Mouse (Mus musculus): ENCODE data around the gene Abcc2.
A peak's percentile ranks its signal among the peaks of the same experiment; 100 is the strongest.

Abcc2 gene

DNA sequence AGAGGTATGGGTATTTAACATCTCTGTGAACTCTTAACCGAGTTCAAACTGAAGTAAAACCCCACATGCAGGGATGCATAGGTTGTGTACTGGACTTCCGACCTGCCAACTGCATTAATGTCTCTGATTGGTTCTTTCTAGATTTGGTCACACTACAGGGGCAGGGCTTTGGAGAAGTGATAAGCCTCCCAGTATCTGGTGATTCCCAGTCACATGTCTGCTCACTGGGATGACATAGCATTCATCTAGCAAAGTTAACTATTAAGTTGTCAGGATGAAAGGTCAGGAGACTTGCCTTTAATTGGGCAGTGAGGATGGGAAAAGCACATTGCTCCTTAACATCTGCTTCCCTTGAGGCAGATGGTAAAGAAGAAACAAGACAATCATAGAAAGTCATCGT is at the start of gene Abcc2:
Abcc2 (plus strand) TSS at position 213 of the 400 bp plus-strand sequence.
- no peak for DNase-seq (ENCODE audit: low spot score in 2 of 2)

DNA sequence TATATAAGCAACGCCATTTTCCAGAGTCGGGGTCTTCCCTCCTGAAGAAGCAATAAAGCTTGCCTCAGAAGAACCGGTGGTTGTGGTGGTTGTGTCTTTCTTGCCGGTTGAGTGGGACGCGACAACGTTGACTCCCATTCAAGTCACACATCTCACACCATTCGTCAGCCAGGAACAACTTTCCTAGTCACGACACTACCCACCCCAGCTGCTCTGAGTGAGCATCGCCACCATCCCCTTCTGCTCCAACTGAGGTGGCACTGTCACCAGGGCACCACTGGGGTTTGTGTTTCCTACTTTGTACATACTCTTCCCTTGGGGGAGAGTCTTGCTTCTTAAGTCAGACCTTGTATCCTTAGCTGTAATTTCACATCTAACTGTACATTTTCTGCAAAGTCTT is 43.6 kb upstream of the Abcc2 start:
- no peak for DNase-seq (ENCODE audit: low spot score in 2 of 2)

DNA sequence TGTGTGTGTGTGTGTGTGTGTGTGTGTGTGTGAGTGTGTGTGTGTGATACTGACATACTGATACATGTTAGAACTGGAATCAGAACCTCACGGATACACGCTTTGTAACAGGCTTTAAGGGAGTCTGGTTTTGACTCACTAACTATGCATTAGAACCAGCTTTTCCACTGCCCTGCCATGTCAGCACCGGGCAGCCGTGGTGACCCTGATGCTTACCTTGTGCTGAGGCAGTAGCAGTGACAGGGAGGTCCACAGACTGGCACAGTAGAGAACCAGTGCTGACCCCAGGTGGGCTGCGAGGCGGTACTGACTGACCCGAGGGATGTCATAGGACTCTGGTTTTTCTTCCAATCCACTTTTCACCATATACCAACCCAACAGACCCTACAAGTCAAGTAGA is 38.6 kb upstream of the Abcc2 start:
- no peak for DNase-seq (ENCODE audit: low spot score in 2 of 2)

DNA sequence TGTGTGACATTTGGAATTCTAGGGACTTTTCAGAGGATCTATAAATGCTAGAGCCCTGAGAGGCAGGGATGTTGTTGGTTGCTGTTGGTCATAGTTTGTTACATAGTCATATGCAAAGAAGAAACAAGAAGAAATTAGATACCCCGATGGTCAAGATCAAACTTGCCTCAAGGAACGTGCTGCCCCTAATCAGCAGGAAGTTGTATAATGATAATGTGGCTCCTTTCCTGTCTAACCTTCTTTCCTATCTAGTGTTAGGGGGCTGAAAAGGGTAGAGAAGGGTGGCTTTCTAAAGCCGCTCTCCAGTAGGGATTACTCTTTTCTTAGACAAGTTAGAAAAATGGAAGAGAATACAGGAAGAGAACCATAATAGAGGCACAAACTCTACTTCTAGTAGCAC is 36.3 kb upstream of the Abcc2 start:
- no peak for DNase-seq (ENCODE audit: low spot score in 2 of 2)

DNA sequence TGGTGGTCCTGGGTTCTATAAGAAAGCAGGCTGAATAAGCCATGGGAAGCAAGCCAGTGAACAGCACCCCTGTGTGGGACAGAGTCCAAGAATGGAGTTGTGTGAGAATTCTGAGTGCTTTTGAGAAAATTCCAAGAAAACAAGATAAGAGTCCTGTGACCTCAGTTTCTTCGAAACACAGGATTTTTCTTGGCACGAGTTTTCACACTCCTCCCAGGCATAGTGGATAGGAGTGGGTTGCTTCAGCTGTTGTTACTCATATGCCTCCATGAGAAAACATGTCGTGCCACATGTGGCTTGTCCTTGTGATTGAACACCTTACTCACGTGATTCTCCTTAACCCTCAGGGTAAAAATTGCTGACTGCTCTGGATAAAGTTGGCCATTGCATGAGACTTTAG is 34.1 kb upstream of the Abcc2 start:
- no peak for DNase-seq (ENCODE audit: low spot score in 2 of 2)

DNA sequence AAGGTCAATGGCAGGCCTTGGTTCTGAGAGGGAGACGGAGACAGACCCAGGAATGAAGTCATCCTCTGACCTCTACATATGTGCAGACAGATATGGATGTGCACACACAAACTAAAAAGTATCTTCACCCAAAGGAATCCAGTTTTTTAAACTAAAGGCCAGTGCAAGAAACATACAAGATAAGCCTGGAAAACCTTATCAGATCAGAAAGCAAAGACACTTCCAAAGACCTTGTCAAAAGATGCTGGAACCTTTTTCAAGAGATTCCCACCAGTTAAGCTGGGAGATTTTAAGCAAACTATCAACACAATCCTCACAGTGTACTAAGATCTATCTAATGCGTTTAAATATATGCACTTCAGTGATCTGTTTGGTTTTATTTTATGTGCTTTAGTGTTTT is 32.0 kb upstream of the Abcc2 start:
- no peak for DNase-seq (ENCODE audit: low spot score in 2 of 2)

DNA sequence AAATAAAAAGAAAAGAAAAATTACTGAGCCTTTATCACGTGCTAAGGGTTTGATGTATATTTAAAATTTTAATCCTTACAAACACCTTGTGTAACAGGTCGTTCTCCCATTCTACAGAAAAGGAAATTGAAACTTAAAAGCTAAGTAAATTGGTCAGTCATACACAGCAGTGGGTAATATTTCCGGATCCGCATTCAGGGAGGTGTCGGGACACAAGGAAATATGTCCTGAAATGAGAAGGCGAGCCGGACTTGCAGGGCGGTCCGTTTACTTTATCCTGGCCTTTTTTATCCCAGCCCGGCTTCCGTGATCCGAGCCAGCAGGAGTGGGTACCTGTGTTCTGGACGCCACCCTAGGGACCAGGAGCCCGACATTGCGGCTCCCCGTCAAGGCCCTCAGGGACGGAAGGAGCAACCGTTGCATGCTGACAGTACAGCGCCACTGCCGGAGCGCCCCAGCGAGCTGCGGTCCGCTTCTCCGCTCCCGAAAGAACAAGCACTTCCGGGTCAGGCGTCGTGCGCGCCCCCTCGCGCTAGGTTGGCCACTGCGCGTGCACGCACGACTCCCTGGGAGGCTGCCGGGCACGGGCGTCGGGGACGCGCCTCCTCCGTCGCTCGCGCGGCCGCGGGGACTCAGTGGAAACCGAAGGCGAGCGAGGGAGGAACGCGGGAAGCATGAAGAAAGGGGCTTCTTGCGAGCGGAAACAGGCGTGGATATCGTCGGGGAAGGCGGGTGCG is 29.3 kb upstream of the Abcc2 start, which contains the start of the genes Cutc and Cox15:
Cutc (plus strand) TSS at position 508 of the 737 bp plus-strand sequence.
Cox15 (minus strand) TSS at position 512 of the 737 bp plus-strand sequence.
- DNase-seq (ENCODE audit: low spot score in 2 of 2) = peak; percentile 95 to 96

DNA sequence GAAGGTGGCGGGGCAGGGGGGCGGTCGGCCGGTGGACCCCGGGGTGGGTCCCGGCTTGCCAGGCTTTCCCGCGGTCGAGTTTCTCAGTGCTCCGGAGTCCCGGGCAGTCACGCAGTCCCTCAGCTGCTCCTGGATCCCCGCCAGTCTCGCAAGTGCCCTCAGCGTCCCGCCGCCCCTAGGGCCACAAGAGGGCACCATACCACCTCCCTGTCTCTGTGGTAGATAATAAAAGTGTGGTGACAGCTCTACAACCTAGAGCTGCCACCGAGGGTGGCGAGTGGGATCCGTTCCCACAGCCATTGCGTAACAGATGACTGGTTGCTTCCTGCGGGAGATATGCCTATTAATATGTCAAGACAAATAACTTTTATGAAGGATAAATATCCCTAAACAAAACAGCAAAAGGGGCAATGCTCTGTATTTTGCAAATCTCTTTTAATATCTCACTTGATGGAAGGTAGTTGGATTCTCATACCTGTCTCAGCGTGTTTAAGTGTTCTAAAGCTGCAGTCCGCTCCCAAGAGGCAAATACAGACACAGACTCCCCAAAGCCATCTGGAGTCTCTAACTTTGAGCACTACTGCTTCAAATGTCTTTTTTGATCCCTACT is 28.7 kb upstream of the Abcc2 start:
- DNase-seq (ENCODE audit: low spot score in 2 of 2) = peak; percentile 85 to 87

DNA sequence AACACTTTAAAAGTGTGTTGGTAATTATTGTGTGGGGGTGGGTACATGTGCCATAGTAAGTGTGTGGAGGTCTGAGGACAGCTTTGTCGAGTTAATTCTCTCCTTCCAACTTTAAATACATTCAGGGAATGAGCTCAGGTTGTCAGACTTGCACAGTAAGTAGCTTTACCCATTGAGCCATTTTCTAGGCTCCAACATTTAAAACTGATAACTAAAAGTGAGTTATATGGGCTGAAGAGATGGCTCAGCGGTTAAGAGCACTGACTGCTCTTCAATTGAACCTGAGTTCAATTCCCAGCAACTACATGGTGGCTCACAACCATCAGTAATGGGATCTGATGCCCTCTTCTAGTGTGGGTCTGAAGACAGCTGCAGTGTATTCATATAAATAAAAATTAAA is 27.8 kb upstream of the Abcc2 start:
- DNase-seq (ENCODE audit: low spot score in 2 of 2) = no peak

DNA sequence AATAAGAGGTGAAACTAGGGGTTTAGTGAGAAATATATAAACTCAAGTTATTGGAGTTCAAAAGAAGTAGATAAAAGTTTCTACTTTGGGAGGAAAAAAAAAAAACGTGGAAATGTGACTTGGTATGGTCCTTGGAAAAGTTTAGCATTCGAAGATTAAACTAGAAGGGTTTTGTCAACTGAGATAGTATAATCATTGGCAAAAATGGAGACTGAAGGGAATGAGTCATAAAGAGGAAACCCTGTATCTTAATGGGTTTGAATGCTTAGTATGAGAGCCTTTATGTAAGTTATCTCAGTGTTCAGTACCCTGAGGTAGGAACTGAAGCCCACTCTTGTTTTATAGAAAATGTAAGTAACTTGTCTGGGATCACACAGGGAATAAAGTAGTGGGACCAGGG is 27.1 kb upstream of the Abcc2 start:
- DNase-seq (ENCODE audit: low spot score in 2 of 2) = no peak

DNA sequence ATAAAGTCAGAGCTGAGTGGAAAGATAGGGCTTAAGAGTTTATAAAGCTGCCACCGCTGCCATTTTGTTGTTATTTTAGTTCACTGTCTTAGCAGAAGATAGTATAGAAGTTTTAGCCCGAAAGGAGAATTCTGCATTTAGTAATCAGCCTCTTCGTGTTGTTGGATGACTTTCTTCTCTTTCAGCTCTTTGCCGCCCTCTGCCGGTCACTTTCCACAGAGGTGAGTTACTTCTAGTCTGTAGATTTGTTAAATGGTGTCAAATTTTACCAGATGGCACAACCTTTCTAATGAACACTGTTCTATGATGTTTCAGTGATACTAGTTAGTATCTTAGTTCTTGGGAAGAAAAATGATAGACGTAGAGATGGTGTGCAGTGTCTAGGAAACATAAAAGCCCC is 21.5 kb upstream of the Abcc2 start:
- peak; percentile 59 to 74 for DNase-seq (ENCODE audit: low spot score in 2 of 2)

DNA sequence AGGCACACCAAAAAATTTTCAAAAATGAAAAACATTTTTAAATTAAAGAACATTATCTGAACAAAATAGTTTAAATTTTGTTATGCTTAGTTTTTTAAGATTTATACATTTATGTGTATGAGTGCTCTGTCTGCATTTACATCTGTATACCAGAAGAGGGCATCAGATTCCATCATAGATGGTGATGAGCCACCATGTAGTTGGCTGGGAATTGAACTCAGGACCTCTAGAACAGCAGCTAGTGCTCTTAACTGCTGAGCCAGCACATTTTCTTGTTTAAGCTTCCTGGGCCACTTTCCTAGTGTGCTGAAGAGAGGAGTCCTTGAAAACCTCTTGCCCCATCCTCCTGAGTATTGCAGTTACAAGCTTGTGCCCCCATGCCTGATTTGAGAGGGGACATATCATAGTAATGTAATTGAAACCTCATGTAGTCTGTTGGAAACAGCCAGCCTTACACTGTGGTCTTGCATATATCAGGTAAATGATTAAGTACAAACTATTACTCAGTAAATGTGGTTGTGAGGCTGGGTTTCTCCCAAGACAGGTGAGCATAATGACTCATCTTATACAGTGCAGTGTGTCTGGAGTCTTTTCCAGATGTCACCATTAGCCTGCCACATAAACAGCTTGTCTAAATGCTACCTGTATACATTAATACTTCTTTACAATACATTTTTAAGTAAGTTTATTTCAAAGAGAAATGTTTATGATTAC is 20.3 kb upstream of the Abcc2 start:
- DNase-seq (ENCODE audit: low spot score in 2 of 2) = no peak

DNA sequence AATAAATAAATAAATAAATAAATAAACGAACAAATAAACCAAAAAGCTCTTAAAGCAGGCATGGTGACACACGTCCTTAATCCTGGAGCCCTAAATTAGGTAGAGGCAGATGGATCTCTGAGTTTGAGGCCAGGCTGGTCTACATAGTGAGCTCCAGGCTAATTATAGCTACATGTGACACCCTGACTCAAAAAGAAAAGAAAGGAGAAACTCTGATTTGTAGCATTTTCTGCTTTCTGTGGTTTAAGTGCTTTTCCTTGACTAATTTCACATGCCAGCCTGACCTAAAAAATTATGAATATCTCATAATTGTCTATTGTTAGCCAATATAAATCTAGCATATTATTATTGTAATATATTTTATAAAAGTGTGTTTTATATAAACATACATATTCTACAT is 19.6 kb upstream of the Abcc2 start:
- no peak for DNase-seq (ENCODE audit: low spot score in 2 of 2)

DNA sequence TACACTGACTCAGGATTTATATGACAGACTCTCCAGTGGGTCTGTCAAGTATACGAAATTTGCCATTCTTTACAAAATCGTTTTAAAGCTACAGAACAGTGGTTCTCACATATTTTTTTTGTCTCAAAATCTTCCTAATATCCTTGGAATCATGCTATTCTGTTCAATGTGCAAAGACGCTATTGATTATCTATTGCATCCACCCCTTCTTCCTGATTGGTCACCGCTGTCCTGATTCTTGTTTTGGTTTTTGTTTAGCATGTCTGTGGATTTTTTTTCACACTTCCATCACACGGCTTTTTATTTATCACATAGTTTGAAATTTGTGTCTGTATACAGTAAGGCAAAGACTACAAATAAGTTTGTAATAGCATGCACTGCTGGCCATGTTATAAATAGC is 15.5 kb upstream of the Abcc2 start:
- no peak for DNase-seq (ENCODE audit: low spot score in 2 of 2)

DNA sequence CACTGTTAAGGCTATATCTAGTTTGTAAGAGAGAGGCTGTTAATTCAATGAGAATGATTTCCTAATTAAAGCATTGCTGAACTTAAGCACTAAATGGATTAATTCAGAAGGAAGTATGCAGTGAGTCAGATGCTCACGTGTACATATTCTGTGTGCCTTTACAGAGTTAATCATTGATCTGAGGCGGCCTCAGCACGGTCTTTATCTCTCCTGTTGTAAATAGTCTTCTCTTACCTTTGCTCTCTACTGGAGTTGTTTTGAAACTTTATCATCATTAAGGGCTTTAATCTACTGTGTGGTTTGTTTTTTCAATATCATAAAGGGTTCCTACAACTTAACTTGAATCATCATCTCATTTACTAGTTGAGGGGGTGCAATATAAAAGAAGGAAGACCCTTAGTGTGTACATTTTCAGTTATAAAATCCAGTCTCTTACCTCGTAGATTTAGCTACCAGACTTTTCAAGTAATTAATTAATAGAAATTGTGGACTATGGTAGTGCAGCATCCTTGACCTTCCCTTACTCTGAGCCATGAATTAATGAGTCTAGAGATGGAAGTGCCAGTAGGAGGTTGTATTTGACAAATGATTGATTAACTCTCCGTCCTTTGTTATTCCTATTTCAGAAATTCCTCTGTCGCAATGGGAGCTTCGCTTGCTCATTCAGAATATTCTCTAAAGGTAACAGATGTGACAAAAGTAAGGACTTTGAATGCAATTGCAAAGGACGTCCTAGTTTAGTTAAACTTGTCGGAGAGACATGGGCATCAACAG is 14.3 kb upstream of the Abcc2 start:
- DNase-seq (ENCODE audit: low spot score in 2 of 2) = no peak

DNA sequence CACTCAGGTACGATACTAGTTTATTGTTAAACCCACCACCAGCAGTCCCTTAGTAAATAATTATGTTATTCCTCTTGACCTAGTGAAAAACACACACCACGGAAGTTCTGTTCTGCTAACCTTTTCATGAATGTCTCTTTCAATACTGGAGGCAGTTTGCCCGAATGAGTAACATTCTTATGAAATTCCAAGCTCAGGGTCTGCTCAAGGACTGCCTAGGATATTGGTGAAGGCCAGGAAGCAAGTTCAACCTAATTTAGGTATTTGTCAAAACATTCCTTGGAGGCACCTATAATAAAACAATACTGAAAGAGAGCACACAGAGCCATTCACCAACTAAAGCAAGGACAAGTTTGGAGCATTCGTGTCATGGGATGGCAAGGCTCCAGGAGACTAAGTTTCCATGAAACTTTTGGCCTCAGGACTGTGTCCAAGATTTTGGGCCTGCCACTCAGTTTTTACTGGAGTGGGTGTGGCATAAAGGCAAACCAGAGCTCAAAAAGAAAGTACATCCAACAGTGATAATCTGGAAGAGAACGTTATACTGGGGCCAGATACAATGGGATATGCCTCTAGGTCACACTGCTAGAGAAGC is 12.5 kb upstream of the Abcc2 start:
- DNase-seq (ENCODE audit: low spot score in 2 of 2) = no peak

DNA sequence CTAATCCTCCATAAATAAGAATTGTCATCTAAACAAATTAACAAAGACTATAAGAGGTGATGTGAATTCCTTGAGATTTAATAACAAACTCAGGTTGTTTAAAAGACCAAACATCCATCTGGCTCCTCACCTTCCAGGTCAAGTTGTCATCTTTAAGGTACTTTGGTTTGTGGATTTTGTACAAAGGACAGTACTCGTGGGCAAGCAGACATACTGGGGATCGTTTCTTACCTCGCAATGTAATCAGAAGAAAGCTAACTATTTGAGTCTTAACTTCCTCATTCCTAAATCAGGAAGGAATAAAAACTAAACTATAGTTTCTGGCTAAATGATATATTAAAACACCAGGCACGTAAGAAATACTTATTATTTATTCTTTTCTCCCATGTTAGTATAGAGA is 11.4 kb upstream of the Abcc2 start:
- no peak for DNase-seq (ENCODE audit: low spot score in 2 of 2)

DNA sequence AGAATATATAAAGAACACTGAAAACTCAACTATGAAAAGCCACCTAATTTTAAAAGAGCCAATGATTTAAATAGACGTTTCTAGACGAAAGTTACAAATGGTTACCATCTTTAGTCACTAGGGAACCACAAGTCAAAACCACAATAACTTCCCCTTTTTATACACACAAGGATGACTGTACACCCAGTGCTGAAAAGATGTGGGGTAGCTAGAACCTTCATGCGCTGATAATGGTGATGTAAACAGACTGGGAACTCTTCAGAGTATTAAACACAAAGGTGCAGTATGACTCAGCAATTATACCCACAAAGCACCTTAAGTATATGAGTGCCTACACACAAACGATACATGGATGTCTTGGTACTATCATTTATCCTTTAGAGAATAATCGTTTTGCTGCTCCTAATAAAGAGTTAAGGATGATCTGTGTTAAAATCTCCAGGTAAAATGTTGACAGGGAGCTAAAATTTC is 10.5 kb upstream of the Abcc2 start:
- peak; percentile 38 to 54 for DNase-seq (ENCODE audit: low spot score in 2 of 2)

DNA sequence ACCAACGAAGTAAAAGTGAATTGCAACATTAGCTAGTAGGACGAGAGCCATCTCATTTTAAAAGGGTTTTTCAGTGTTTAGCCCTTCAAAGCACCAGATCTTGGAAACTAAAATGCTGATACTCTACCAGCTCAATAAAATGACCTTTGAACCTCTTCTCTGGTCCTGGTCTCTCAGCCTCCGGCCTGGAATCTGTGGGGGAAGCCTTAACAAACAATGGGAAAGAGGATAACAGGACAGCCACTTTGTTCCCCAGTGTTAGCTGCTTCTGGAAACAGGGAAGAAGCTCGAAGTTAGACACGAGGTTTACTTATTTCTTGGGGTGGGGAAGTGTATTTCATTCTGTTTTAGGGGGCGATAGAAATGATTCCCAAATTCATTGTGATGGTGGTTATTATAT is 9.7 kb upstream of the Abcc2 start:
- no peak for DNase-seq (ENCODE audit: low spot score in 2 of 2)

DNA sequence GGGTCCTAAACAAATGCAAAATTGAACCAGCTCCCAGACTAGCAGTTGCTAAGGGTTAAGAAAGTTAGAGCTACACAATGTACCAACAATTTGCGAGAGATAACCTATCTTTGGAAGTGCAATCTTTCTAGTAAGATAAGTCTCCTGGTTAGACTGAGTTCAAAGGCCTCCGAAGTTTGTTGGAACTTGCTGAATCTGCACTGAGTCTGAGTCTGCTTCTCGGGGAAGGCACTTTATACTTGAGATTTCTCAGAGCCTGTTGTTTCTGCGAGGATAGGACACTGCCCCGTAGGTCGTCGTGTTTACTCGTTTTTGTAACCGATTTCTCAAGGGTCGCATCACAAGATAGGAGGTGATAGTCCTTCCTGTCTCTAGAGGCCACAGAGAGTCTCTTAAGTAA is 6.6 kb upstream of the Abcc2 start:
- DNase-seq (ENCODE audit: low spot score in 2 of 2) = no peak

DNA sequence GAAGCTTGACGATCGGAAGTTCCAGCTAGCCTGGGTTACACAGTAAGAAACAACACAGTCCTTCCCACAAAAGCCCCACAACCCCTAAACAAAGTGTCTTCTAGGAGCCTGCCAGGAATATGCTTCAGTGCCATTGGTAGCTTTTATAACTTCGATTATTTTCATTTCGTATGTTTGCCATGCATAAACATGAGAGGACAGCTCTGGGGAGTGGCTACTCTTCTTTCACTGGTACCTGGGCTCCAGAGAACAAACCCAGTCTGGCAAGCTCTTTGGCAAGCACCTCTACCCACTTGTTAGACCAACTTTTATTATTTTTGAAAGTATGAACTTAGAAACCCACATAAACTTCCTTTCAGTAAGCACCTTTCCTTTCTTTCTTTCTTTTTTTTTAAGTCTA is 5.4 kb upstream of the Abcc2 start:
- DNase-seq (ENCODE audit: low spot score in 2 of 2) = no peak

DNA sequence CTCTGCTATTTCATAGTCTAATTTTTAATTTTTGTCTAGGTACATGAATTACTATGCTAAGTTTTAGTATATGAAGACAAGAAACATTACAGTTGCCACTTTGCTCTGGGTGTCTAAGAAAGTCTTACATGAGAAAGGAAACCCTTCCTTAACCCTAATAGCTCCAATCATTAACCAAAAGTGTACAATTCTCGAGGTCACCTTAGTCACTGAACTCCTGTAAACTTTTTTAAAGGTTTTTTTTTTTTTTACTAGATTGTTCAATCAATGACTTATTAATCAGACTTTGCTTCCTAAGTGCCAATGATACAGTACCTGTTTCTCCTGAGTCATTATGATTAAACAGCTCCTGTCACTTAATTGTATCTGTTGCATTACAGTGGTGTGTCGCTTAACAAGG is 4.7 kb upstream of the Abcc2 start:
- no peak for DNase-seq (ENCODE audit: low spot score in 2 of 2)
